Mouse (Mus musculus) megakaryocyte, embryonic 14.5 days (primary cell): ENCODE results near the gene Ppp1r9b.

Experiments used
- FLI1 ChIP-seq: IDR thresholded peaks from 2 replicates; pipeline ENCODE4 v1.6.1; 2012; ENCODE audit warnings: low read length, inconsistent platforms, mixed read lengths
- GATA1 ChIP-seq: IDR thresholded peaks from 3 replicates; pipeline ENCODE4 v1.6.1; 2012; ENCODE audit warnings: mixed read lengths, low read length, inconsistent platforms, borderline replicate concordance

- no peak for TF ChIP-seq GATA1
- TF ChIP-seq FLI1: peak; percentile 83
Observed at GRCm38 (mm10) chr11:94989562-94990017, 1.2 kb upstream of the Ppp1r9b start.
